Mouse (Mus musculus) left cerebral cortex, adult 2 months (tissue): ENCODE measurements around the gene Rdm1. TPM values are rescaled to one million over a fixed set of nuclear protein-coding genes. Genes with fewer than 3 reads are reported as not detected.

Experiments used
- DNase-seq, 2 experiments: peaks; one replicate each; pipeline ENCODE4 v3.0.0; 2021 to 2022; ENCODE audit warnings: low spot score in 2 of 2, mixed read lengths in 1 of 2; ENCODE audit errors: extremely low spot score in 1 of 2
- H3K27ac ChIP-seq: fragments of 200-600 bp; 2 replicates; pipeline ENCODE4 v1.8.1; 2022
- H3K4me3 ChIP-seq: fragments of 200-600 bp; 2 replicates; pipeline ENCODE4 v1.8.1; 2022
- CTCF ChIP-seq: fragments of 200-600 bp; IDR thresholded peaks from 2 replicates; pipeline ENCODE4 v1.8.1; 2022; ENCODE audit warnings: antibody characterized with exemption, mild to moderate bottlenecking, moderate library complexity
- intact Hi-C: fragments of 180-260 bp; cut with DNase I; formaldehyde crosslinking; loops from one replicate; pipeline ENCODE4 v1.15.1; 2025
- total RNA-seq, 2 experiments: library from RNA; stranded (reverse); gene quantifications; 2 replicates each; pipeline ENCODE4 v1.2.3; 2021

Gene Rdm1
- total RNA-seq, 2 experiments from 2014 or later: 7.8 to 9.5 TPM

GRCm38 (mm10) chr11:101666626-101667345, 39.8 kb downstream of the Rdm1 start:
- no peak for TF ChIP-seq CTCF
- H3K4me3 ChIP-seq: peak overlapping the region; percentile 85
- peak in 1 of 2 experiments; percentile 25 for DNase-seq
- intact Hi-C loops: no loop called here
- H3K27ac ChIP-seq: peak overlapping the region; percentile 86

- no peak for TF ChIP-seq CTCF
- intact Hi-C loops: loop anchor here (1.0 kb wide), 1 partner anchor 19 kb away; no protein-coding TSS in a partner anchor
- peak overlapping the region; percentile 86 for H3K27ac ChIP-seq
- H3K4me3 ChIP-seq: peak overlapping the region; percentile 85
- peak; percentile 45 to 58 for DNase-seq
Observed at GRCm38 (mm10) chr11:101667871-101668532, 41.0 kb downstream of the Rdm1 start.

- Histone ChIP-seq H3K27ac (peak overlapping the region; percentile 86), H3K4me3 (peak overlapping the region; percentile 85)
- DNase-seq: peak in 1 of 2 experiments; percentile 32
- TF ChIP-seq CTCF: no peak
- intact Hi-C loops: loop anchor here (1.0 kb wide), 1 partner anchor 19 kb away; no protein-coding TSS in a partner anchor
Observed at GRCm38 (mm10) chr11:101668546-101669261, 41.7 kb downstream of the Rdm1 start.

- H3K27ac ChIP-seq: no peak overlapping the region; the same call in none of the 2 replicates
- intact Hi-C loops: no loop called here
- no peak for TF ChIP-seq CTCF
Observed at GRCm38 (mm10) chr11:101670334-101670733, 43.3 kb downstream of the Rdm1 start.

GRCm38 (mm10) chr11:101671255-101671654, 44.3 kb downstream of the Rdm1 start:
- Histone ChIP-seq H3K27ac (no peak overlapping the region; the same call in 1 of the 2 replicates), H3K4me3 (no peak overlapping the region)
- no peak for TF ChIP-seq CTCF
- DNase-seq: no peak
- intact Hi-C loops: no loop called here

More at GRCm38 (mm10) chr11:101670334-101670733, 43.3 kb downstream of the Rdm1 start:
- no peak overlapping the region for H3K4me3 ChIP-seq
- DNase-seq: no peak

GRCm38 (mm10) chr11:101673010-101673642, 46.1 kb downstream of the Rdm1 start:
- H3K27ac ChIP-seq: peak overlapping the region; percentile 92
- no peak for TF ChIP-seq CTCF
- H3K4me3 ChIP-seq: no peak overlapping the region
- peak; percentile 71 to 75 for DNase-seq
- intact Hi-C loops: loop anchor here (1.0 kb wide), 1 partner anchor 14 kb away; no protein-coding TSS in a partner anchor

GRCm38 (mm10) chr11:101674106-101674505, 47.1 kb downstream of the Rdm1 start:
- intact Hi-C loops: no loop called here
- DNase-seq: no peak
- TF ChIP-seq CTCF: no peak
- Histone ChIP-seq H3K4me3 (no peak overlapping the region), H3K27ac (no peak overlapping the region)

GRCm38 (mm10) chr11:101675349-101675748, 48.4 kb downstream of the Rdm1 start:
- no peak for DNase-seq
- no peak overlapping the region for H3K4me3 ChIP-seq
- H3K27ac ChIP-seq: no peak overlapping the region
- intact Hi-C loops: no loop called here
- no peak for TF ChIP-seq CTCF

GRCm38 (mm10) chr11:101677655-101678054, 50.7 kb downstream of the Rdm1 start:
- no peak for TF ChIP-seq CTCF

GRCm38 (mm10) chr11:101678770-101679169, 51.8 kb downstream of the Rdm1 start:
- TF ChIP-seq CTCF: no peak
- no peak for DNase-seq
- intact Hi-C loops: no loop called here
- H3K27ac ChIP-seq: no peak overlapping the region
- no peak overlapping the region for H3K4me3 ChIP-seq

More at GRCm38 (mm10) chr11:101677655-101678054, 50.7 kb downstream of the Rdm1 start:
- DNase-seq: no peak
- Histone ChIP-seq H3K4me3 (no peak overlapping the region), H3K27ac (no peak overlapping the region)
- intact Hi-C loops: no loop called here

- H3K27ac ChIP-seq: no peak overlapping the region
- no peak for DNase-seq
- no peak for TF ChIP-seq CTCF
- intact Hi-C loops: no loop called here
- no peak overlapping the region for H3K4me3 ChIP-seq
Observed at GRCm38 (mm10) chr11:101679907-101680306, 52.9 kb downstream of the Rdm1 start.
